Mouse (Mus musculus) gastrocnemius, postnatal 14 days (tissue): ENCODE results near the gene Itgb1bp1. TPM values are rescaled to one million over a fixed set of nuclear protein-coding genes. Genes with fewer than 3 reads are reported as not detected.
A peak's percentile ranks its signal among the peaks of the same experiment; 100 is the strongest.

Experiments used
- DNase-seq: peaks from one replicate; pipeline ENCODE4 v3.0.0; 2021; ENCODE audit warnings: mixed read lengths
- intact Hi-C: fragments of 180-260 bp; cut with DNase I; formaldehyde crosslinking; loops from one replicate; pipeline ENCODE4 v1.15.1; 2025; ENCODE audit warnings: low total_unique reads
- long read RNA-seq, 2 experiments: library from polyadenylated mRNA; stranded (forward); transcript quantifications; one replicate each; pipeline ENCODE4 v2.0.0; 2021
- total RNA-seq, 2 experiments: library from RNA; stranded (reverse); gene quantifications; 2 replicates each; pipeline ENCODE4 v1.2.3; 2021

Gene Itgb1bp1
- 10 to 100 TPM; 29.2 to 30.7 TPM for total RNA-seq
- long read RNA-seq, experiment 1, transcript Itgb1bp1-201 (7 exons, 1,921 nt): major isoform, 10 of 11 reads
- long read RNA-seq, experiment 1, partial matches to known transcripts: 0 of 11 reads
- long read RNA-seq, experiment 1, other reads (novel, unspliced or antisense): 0 of 11 reads
- long read RNA-seq, experiment 2, transcript Itgb1bp1-201 (7 exons, 1,921 nt): major isoform, 9 of 14 reads
- long read RNA-seq, experiment 2, partial matches to known transcripts: 0 of 14 reads
- long read RNA-seq, experiment 2, other reads (novel, unspliced or antisense): 4 of 14 reads

DNA sequence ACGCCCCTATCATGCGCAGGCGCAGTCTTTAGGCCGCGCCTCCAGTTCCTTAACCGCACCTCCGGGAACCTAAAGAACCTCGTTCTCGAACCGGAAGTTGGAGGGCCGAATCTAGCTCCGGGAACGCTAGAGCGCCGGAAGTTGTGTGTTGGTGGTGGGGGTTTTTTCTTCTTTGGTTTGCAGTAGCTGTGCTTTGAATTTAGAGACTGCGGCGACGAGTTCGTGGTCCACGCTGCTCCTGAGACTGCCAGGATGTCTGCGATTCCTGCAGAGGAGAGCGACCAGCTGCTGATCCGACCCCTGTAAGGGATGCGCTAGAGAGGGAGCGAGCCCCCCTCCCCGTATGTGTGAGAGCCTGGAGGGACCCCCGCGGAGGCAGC, at the start of gene Itgb1bp1:
Gene Itgb1bp1, minus strand, starts transcription at position 42 of the 380 bp plus-strand sequence.
- peak; percentile 99 for DNase-seq
- intact Hi-C loops: no loop called here

DNA sequence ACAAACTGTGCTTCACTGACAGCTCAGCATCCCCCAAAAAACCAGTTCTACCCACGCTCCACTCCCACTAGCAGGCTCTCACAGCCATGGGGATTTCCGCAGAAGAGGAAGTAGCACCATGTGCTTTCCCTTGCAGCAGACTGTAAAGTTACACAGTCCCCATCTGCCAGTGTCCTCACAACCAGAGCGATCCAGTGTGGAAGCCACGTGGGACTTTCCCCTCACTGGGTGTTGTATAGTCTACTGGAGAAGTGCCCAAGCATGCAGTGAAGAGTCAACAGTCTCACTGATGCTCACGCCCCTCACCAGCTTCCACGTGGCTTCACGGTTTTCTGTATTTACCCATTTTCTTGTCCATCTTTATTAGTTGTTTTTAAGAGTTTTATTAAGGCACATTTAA, 49.8 kb upstream of the Itgb1bp1 start:
- DNase-seq: no peak
- intact Hi-C loops: no loop called here

DNA sequence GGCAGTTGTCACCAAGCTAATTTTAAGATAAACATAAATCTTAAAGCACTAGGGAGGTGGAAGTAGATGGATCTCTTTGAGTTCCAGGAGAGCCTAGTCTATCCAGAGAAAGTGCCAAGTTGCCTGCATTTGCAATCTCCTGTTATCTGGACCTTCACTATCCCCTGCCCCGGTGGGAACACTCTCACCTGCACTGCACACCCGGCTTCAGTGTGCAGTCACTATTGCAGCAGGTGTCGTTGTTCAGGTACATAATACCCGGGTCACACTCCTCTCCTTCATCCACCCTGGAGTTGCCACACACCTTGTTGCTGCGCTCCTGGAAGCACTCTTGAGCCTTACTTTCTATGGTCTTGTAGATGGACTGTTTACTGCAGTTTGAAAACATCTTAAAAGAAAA, 47.7 kb upstream of the Itgb1bp1 start:
- intact Hi-C loops: no loop called here
- no peak for DNase-seq

DNA sequence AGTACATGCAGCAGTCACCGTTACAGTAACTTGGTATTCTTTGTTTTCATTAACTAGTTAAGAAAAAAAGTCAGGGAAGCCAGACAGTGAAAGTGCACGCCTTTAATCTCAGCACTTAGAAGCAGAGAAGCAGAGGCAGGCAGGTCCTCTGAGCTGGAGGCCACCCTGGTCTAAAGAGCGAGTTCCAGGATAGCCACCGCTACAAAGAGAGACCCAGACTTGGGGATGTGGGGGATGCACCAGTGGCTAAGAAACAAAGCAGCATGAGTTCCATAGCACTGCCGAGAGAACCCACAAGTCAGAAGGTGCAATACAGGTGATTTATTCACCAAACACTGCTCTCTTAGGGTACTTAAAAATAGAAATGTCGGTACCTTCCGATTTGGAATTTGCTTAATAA, 46.9 kb upstream of the Itgb1bp1 start:
- no peak for DNase-seq

DNA sequence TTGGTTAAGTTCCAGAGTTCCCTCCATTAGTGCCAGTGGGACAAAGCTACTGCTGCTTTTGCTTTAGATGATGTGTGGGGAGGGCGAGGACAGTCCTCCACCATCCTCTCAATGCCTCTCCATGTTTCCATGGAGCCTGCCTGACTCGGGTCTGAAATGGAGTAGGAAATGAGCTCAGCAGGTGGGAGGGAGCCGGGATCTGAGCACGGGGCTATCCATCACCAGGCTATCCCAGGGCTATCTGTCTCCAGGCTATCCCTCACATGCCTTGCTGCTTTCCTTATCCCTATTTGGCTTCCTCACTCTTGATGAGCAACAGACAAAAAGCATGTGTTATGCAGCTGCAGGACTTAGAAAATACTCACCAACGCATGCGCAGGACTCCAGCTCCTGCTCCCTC, 45.6 kb upstream of the Itgb1bp1 start:
- DNase-seq: no peak
- intact Hi-C loops: no loop called here

More for the DNA sequence above, 46.9 kb upstream of the Itgb1bp1 start:
- intact Hi-C loops: no loop called here

DNA sequence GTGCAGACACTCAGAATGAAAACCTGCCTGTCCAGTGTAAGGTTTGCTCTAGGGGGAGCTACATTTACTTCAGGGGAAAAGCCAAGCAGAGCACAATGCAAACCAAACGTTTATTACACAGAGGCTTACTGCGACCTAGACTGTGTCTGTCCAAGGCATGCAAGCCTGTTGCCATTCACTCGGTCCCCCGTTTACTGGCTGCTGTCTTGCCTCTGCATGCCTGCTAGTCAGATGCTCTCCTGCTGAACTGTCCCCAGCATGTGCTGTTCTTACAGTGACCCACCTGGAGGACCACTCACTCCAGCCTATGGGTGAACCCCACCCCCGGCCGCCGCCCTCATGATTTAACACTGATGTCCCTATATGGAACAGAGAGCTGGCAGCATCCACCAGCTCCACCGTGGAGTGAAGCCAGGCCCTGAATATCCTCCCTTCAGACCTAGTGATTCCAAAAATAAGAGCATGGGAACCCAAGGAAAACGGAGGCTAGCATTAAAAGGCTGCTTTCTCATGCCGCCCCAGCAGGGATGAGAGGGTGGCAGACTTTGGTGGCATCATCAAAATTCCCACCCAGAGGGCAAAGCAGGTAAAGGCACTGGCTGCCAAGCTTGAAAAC, 45.0 kb upstream of the Itgb1bp1 start:
- intact Hi-C loops: no loop called here
- DNase-seq: no peak

DNA sequence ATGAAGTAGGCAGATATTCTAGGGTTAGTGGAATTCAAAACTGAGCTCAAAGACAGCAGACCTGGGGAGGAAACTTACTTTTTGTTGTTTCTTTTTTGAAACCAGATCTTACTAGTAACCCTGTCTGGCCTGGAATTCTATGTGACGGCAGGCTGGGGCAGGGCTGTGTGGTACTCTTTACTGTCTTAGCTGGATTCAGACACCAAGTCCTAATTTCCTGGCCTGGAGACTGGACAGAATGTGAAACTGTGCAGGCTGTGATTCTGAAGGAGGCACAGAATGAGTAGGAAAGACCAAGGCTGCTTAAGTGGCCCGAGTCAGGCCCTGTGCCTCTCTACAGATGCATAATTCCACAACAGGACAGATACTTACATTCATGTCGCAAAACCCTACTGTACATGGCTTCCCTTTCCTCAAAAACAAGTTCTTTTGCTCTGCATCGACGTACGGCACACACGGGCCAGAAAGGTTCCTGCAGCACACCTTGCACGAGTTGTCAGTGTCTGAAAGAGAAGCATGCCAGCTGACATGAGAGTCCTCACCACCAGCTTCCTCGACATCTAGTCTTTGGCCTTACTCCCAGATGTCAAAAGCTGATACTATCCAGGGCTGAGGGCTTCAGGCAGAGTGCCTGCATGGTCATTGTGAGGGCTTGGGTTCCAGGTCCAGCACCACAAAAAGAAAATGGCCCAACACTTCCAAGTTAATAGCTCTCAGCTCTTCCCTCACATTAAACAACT, 43.7 kb upstream of the Itgb1bp1 start:
- intact Hi-C loops: no loop called here
- DNase-seq: no peak

DNA sequence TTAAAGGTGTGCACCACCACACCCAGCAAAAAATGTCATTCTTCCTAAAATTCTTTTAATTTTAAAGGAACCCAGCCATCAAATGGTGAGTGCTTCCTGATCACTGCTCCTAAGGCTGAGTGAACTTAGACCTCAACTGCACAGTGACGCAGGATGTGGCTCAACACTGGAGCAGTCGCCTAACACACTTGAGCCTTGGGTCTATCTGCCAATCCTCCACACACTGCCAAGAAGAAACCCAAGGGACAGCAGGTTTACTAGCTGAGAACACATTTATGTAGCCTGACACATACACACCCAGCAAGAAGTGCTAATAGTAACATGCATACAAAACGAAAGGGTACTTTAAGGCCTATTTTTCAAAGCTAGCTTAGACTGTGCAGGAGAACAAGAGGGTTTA, 40.2 kb upstream of the Itgb1bp1 start:
- no peak for DNase-seq
- intact Hi-C loops: no loop called here

DNA sequence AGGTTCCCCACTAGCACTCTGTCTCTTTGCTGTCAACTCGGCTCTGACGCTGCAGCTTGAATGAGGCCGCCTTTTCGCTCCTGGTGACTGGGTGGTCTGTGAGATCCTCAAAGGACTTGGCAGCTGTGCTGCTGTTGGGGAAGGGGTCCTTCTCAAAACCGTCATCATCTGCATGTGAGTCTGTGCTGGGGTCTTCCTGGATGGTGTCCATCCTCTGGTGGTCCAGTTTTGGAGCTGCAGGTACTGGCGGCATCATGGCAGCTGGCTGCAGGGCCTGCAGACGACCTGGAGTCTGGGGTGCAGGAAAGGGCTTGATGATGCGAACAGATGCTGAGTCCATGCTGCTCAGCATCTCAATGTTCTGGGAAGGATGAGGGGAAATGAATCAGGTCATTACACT, 39.2 kb upstream of the Itgb1bp1 start:
- DNase-seq: no peak
- intact Hi-C loops: no loop called here

DNA sequence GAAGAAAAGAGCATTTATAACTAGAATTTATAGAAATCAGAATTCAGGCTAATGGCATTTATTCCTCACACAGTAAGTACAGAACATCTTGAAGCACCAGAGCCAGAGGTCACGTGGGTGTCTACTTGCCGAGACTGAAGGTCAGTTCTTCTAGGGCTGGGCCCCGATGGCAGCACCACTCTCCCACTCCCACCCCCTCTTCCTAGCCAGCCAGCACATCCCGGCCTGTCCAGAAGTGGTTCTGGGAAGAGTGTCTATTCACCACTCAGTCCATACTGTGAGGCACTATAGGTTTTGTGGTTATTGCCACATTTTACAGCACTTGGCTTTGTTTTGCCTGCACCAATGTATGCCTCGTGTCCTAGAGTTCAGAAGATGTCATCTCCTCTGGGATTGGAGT, 38.0 kb upstream of the Itgb1bp1 start:
- no peak for DNase-seq
- intact Hi-C loops: no loop called here

DNA sequence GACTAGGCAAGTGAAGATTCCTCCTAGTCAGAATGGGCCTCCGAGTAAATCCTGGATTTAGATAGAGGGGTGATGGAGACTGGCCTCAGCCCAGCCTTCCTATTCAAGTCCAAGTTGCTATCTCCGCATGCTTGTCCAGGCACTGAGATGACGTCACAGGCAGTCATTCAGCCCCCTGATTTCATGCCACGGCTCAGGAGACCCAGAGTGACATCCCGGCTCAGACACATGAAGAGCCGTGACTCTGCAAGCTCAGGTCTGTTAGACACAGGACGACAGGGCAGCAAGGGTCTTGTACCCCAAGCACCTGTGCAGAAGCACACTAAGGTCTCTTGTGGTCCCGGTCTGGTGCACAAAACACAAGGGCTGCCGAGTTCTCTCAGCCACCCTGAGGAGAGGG, 36.8 kb upstream of the Itgb1bp1 start:
- no peak for DNase-seq
- intact Hi-C loops: no loop called here

DNA sequence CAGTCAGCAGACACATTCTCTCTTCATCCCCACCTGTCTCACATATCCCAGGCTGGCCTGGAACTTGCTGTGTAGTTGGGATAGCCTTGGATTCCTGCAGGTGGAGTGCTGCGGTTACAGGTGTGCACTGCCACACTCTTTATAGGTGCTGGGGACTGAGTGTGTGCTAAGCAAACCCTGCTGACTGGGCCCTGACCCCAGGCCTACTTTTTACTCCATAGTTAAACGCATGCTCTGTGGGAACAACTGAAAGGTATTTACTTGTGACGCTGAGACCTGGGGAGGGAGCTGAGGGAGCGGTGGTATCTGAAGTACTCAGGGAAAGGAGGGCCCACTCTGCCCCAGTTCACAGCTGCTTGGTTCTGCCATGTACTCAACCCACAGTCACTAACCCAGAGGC, 36.2 kb upstream of the Itgb1bp1 start:
- DNase-seq: no peak
- intact Hi-C loops: no loop called here

DNA sequence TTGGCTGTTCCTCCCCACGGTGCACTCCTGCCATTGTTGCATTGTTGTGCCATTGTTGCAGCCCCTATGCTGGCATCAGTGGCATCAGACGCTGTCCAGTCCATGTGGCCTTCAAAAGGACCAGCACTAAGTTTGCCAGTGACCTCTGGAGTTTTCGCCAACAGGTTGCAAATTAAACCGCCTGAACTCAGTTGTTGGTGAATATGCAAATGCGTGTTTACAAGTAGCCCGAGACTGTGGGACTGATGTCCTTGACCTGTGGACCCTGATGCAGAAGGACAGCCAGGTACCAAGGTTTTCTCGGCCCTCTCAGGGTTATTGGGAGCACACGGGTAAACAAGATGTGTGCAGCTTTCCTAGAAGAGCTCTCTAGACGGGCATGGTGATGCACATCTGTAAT, 35.1 kb upstream of the Itgb1bp1 start:
- intact Hi-C loops: no loop called here
- no peak for DNase-seq

DNA sequence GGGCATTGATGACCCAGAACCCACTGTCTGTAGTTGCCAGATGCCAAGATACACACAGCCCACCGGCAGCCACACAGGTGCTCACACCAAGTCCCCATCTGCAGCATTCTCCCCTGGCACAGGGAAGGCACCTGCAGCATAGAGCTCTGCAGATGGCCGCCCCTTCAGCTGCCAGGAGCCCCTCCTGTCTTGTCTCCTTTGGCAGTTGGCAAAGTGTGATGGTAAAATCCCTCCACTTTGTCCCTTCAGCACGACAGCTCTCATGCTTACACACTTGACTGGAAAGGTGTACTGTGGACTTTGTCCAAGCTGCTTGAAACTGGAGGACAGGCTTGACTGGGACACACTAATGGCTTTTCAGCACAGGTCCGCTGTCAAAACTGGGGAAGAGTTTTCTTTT, 34.2 kb upstream of the Itgb1bp1 start:
- intact Hi-C loops: no loop called here
- DNase-seq: no peak

DNA sequence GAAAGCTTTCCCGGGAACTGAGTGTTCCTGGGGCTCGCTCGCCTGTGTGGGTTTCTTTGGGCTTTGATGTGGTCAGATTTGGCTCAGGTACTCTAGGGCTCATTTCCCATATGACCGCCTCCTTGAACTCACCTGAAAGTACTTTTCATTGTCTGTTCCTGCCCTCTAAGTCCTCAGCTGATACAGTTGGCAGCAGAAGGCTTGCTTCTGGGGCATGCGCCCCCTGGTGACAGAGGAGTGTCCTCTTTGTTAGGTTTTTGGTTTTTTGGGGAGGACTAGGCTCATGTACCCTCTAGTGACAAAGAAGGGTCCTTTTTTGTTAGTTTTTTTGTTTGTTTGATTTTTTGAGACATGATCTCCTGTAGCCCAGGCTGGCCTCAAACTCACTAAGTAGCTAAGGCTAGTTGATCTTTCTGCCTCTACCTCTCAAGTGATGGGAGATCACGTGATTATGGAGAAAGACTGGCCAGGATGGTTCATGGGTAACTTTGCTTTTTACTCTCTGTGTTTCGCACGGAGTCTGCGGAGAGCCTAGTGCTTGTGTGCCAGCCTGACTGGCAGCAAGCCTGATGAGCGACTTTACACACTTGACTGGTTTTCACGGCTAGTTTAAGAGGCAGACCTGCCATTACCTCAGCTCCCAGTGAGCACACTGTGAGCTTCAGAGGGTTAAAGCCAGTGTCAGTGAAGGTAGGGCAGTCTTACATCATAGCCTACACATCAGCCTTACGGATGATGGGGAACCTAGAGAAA, 32.2 kb upstream of the Itgb1bp1 start:
- DNase-seq: peak; percentile 62
- intact Hi-C loops: no loop called here

DNA sequence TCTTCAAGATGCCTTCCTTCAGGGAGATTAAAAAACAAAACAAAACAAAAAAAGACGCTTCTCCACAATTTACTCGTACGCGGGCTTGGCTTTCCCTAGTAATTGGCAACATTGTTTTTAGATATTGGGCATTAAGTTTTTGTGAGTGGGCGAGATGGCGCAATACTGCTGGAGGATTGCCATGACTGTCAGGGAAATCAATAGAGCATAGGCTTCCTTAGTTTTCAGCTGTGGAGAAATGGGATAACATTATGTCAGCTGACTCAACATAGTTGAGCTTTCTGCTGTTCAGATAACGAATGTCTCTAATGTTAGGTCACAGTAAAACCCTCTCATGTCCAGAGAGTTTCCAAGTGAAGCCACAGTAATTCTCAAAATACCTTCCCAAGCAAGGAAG, 30.8 kb upstream of the Itgb1bp1 start:
- no peak for DNase-seq
- intact Hi-C loops: no loop called here

DNA sequence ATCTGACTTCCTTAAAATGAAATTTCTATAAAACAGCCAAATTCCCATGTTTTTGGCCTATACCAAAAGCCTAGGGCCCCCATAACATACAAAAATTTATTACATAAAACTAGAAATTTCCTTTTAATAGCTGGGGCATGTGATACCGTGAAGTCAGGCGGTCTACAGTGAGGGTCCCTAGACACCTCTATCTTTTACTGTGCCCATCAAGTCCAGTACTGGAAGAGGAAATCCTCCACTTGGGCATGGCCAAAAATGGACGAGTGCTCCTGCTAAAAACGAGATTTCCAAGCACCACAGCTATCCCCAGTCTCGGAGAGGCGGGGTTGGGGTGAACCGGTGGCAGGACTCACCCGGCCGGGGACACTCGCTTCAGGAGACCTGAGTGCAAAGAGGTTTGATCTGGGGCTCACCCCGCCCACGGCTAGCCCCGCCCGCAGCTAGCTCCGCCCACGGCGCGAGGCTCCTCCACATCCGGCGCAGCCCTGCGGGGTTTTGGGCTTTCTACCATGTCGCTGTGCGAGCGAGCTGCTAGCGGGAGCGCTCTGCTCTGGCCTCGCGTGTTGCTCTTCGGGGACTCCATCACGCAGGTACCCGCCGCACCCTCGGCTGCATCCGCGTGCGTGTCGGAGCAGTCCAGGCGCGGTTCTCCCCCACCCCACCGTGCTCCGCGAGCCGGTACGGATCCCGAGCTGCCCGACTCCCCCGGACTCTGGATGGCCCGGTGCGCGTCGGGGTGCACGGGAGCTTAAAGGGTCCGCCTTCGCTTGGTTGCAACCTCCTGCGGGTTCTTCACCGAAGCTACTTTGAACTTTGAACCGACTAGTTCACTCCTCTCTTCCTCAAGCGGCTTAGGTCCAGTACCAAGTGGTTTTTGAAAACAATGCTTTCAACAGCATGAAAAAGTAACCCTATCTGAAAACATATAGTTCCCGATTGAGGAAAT, 30.1 kb upstream of the Itgb1bp1 start, which contains the start of gene Iah1:
Gene Iah1, plus strand, starts transcription at position 467 of the 946 bp plus-strand sequence.
- DNase-seq: peak; percentile 83
- intact Hi-C loops: no loop called here

DNA sequence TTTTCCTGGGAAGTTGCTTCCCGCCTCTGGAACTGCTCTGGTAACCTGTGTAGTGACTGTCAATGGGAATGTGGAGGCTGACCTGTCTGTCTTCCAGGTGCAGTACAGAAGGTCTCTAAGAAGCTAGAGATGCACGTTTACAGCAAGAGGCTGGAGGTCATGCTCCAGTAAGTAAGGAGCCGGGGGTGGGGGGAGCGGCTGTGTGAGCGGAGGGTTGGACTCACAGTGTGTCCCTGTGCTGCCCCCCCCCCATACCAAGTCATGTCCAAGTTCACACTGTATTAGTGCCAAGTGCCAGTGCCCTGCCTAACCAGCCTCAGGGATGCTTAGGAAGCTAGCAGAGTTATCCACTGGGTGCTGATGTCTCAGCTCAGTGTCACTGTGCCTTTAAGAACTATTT, 26.1 kb upstream of the Itgb1bp1 start:
- DNase-seq: no peak
- intact Hi-C loops: no loop called here

DNA sequence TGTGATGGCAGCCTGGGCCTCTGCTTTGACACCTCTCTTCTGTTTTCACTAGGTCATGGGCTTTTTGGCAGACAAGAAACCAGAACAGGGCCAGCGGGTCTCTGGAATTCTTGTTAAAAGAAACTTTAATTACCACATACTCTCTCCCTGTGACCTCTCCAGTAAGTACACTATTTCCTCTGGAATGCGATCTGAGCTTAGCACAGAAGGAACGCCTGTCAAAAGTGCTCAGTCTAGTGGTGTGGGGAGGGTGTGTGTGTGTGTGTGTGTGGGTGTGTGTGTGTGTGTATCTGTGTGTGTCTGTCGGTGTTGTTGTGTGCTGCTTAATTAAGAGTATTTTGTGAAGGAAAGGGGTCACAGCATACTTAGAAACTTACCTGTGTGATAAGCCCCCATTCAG, 20.6 kb upstream of the Itgb1bp1 start:
- intact Hi-C loops: no loop called here
- DNase-seq: no peak
